Comparison of ENCODE assay signal across 9 mouse cellular contexts in the genomic region with DNA sequence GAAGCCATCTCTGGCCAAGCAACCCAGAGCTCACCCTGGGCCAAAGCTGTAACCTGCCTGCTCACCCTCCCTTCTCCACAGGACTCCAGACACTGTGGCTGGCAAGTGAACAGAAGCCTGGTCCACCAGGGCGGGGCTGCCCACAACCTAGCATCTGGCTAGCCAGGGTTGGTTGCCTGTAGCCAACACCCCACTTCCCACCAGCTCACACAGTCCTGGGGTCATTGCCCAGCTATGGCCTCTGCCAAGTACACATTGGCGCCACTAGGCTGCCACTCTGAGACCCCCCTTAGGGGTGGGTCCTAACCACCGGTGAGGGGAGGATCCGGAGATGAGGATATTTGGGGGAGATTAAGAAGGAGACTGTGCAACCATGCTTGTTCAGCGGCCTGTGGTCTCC. TPM values are rescaled to one million over a fixed set of nuclear protein-coding genes. Genes with fewer than 3 reads are reported as not detected.
A peak's percentile ranks its signal among the peaks of the same experiment; 100 is the strongest.
DNase-seq lines count a peak whose midpoint lies in the region; ATAC-seq and TF ChIP-seq lines count a peak whose summit lies in the region.
"Had no signal": no experiment of that assay in that cellular context is flagged by ENCODE, and none has a peak within 500 bp of the region (broad histone marks: within the 10 kb centered on the region; RNA-seq: fewer than 3 reads in every experiment).

No protein-coding gene starts in this region.

- peak overlapping the region; percentile 36; the same call in 1 of the 2 replicates for H3K9ac ChIP-seq in kidney, postnatal 0 days (ENCODE audit: low read depth, low read length)
- H3K9ac ChIP-seq in intestine, embryonic 14.5 days (ENCODE audit: low read length): no peak overlapping the region
- H3K9ac ChIP-seq in midbrain, embryonic 14.5 days (replicated peaks; ENCODE audit: low read length): no peak overlapping the region

- no peak for TF ChIP-seq POLR2A in kidney, adult 2 months (IDR thresholded peaks at IDR 0.05; ENCODE audit: low read depth, low read length)

- ATAC-seq in kidney, postnatal 0 days (replicated peaks; ENCODE audit: low FRiP score, low read depth): 0 out of 2 replicates have a peak, but pooled peaks have one; percentile 16
- 0 out of 2 replicates have a peak, but pooled peaks have one; percentile 9 for ATAC-seq in intestine, embryonic 14.5 days (replicated peaks; ENCODE audit: low FRiP score, low TSS enrichment, low read depth)
- ATAC-seq in midbrain, embryonic 14.5 days (ENCODE audit: low FRiP score, low TSS enrichment): no peak
- ATAC-seq in inflammation-experienced regulatory T-cells, adult 6 months: no peak
- no peak for ATAC-seq in erythroblast, adult 5-6 weeks (replicated peaks; ENCODE audit: low FRiP score, poor library complexity, severe bottlenecking)

- peak overlapping the region; percentile 40 for H3K4me2 ChIP-seq in kidney, postnatal 0 days (ENCODE audit: low read length)
- peak overlapping the region; percentile 47 for H3K4me2 ChIP-seq in intestine, embryonic 14.5 days (ENCODE audit: low read length)
- peak overlapping the region; percentile 46 for H3K4me2 ChIP-seq in midbrain, embryonic 14.5 days (ENCODE audit: low read length)

- no peaks in the 10 kb centered on the region for H3K9me3 ChIP-seq in kidney, postnatal 0 days (replicated peaks; ENCODE audit: low read length)
- no peaks in the 10 kb centered on the region for H3K9me3 ChIP-seq in forebrain, embryonic 10.5 days
- no peaks in the 10 kb centered on the region for H3K9me3 ChIP-seq in intestine, embryonic 14.5 days (ENCODE audit: control insufficient read depth, low read length)
- H3K9me3 ChIP-seq in midbrain, embryonic 14.5 days (ENCODE audit: control insufficient read depth, low read length): no peaks in the 10 kb centered on the region

- 0 out of 2 replicates have a peak, but pooled peaks cover 4% of the 10 kb centered on the region for H3K36me3 ChIP-seq in kidney, postnatal 0 days (ENCODE audit: insufficient read depth, low read length)
- no peaks in the 10 kb centered on the region for H3K36me3 ChIP-seq in kidney, adult 2 months (ENCODE audit: control insufficient read depth, insufficient read depth, low read length)
- H3K36me3 ChIP-seq in forebrain, embryonic 10.5 days (replicated peaks): peaks cover 18% of the 10 kb centered on the region
- H3K36me3 ChIP-seq in intestine, embryonic 14.5 days (ENCODE audit: control insufficient read depth, insufficient read depth, low read length): 0 out of 2 replicates have a peak, but pooled peaks cover 4% of the 10 kb centered on the region
- H3K36me3 ChIP-seq in midbrain, embryonic 14.5 days (ENCODE audit: control insufficient read depth, insufficient read depth, low read length): no peaks in the 10 kb centered on the region

- 62% methylated on average over 5 of the region's 5 CpGs for WGBS in kidney, postnatal 0 days
- 66% methylated on average over 5 of the region's 5 CpGs for WGBS in kidney, adult 2 months
- 55% methylated on average over 5 of the region's 5 CpGs for WGBS in forebrain, embryonic 10.5 days
- 58% methylated on average over 5 of the region's 5 CpGs for WGBS in intestine, embryonic 14.5 days
- WGBS in midbrain, embryonic 14.5 days: 57% methylated on average over 5 of the region's 5 CpGs

- TF ChIP-seq CTCF in kidney, postnatal 0 days (IDR thresholded peaks at IDR 0.05; ENCODE audit: low read depth): no peak
- no peak for TF ChIP-seq CTCF in kidney, adult 2 months (conservative IDR thresholded peaks at IDR 0.05; ENCODE audit: insufficient read depth, insufficient read length, low read depth, low read length)

- no peak overlapping the region; the same call in 1 of the 2 replicates for H3K4me3 ChIP-seq in kidney, postnatal 0 days (replicated peaks; ENCODE audit: low read depth, low read length)
- H3K4me3 ChIP-seq in kidney, adult 2 months (ENCODE audit: insufficient read depth, low read depth, low read length): no peak overlapping the region
- H3K4me3 ChIP-seq in forebrain, embryonic 10.5 days: peak overlapping the region; percentile 41; the same call in 1 of the 2 replicates
- H3K4me3 ChIP-seq in intestine, embryonic 14.5 days (ENCODE audit: low read depth, low read length): 0 out of 2 replicates have a peak overlapping the region, but pooled peaks have one; percentile 0
- no peak overlapping the region for H3K4me3 ChIP-seq in midbrain, embryonic 14.5 days (replicated peaks; ENCODE audit: low read depth, low read length)

- no peaks in the 10 kb centered on the region for H3K27me3 ChIP-seq in kidney, postnatal 0 days (ENCODE audit: insufficient read depth, low read length)
- no peaks in the 10 kb centered on the region for H3K27me3 ChIP-seq in kidney, adult 2 months (replicated peaks; ENCODE audit: control insufficient read depth, insufficient read depth, low read length)
- H3K27me3 ChIP-seq in forebrain, embryonic 10.5 days (ENCODE audit: poor library complexity, severe bottlenecking): peaks cover 40% of the 10 kb centered on the region
- H3K27me3 ChIP-seq in intestine, embryonic 14.5 days (replicated peaks; ENCODE audit: control insufficient read depth, insufficient read depth, low read length): peaks cover 18% of the 10 kb centered on the region
- H3K27me3 ChIP-seq in midbrain, embryonic 14.5 days (ENCODE audit: control insufficient read depth, insufficient read depth, low read length): peaks cover 11% of the 10 kb centered on the region

- H3K27ac ChIP-seq in kidney, postnatal 0 days: no peak overlapping the region
- H3K27ac ChIP-seq in kidney, adult 2 months (ENCODE audit: insufficient read depth, low read depth, low read length): no peak overlapping the region
- H3K27ac ChIP-seq in forebrain, embryonic 10.5 days: peak overlapping the region; percentile 68; the same call in 1 of the 2 replicates
- no peak overlapping the region for H3K27ac ChIP-seq in intestine, embryonic 14.5 days (ENCODE audit: low read depth)
- no peak overlapping the region for H3K27ac ChIP-seq in midbrain, embryonic 14.5 days (replicated peaks; ENCODE audit: low read depth, low read length)

- no peak for DNase-seq in kidney, postnatal 0 days (ENCODE audit: low spot score)
- no peak for DNase-seq in kidney, adult 2 months
- DNase-seq in forebrain, embryonic 10.5 days (ENCODE audit: extremely low spot score, low spot score): no peak
- DNase-seq in intestine, embryonic 14.5 days (ENCODE audit: low spot score): no peak
- no peak for DNase-seq in midbrain, embryonic 14.5 days
- no peak for DNase-seq in ovary, postnatal 36 days (ENCODE audit: low spot score)
- DNase-seq: cerebellum, adult 11-12 months had no signal

- peaks cover 13% of the 10 kb centered on the region; the same call in 1 of the 2 replicates for H3K4me1 ChIP-seq in kidney, postnatal 0 days (replicated peaks; ENCODE audit: insufficient read depth, low read length)
- H3K4me1 ChIP-seq in kidney, adult 2 months (ENCODE audit: control insufficient read depth, insufficient read depth, low read length): no peaks in the 10 kb centered on the region
- H3K4me1 ChIP-seq in forebrain, embryonic 10.5 days: peaks cover 21% of the 10 kb centered on the region
- peaks cover 11% of the 10 kb centered on the region for H3K4me1 ChIP-seq in intestine, embryonic 14.5 days (replicated peaks; ENCODE audit: control insufficient read depth, insufficient read depth, low read length)
- H3K4me1 ChIP-seq in midbrain, embryonic 14.5 days (ENCODE audit: control insufficient read depth, insufficient read depth, low read length): peaks cover 7% of the 10 kb centered on the region; the same call in 1 of the 2 replicates

RNA-seq across cellular contexts. Expression of a gene that starts 1.0 kb away (rescaled TPM):
- 0.41 and 0.50 TPM in 2 replicates for polyA plus RNA-seq in kidney, postnatal 0 days (2015; fragmentation: Nextera tagmentation; extraction: Ambion mirVana)
- polyA plus RNA-seq in kidney, adult 2 months (2012; rRNA removed): 0.10 and 0.22 TPM in 2 replicates
- polyA plus RNA-seq in forebrain, embryonic 10.5 days (2016; fragmentation: Nextera tagmentation; extraction: Ambion mirVana): 0.09 and 0.21 TPM in 2 replicates
- 0.77 and 1.2 TPM in 2 replicates for polyA plus RNA-seq in intestine, embryonic 14.5 days (2014; fragmentation: Nextera tagmentation; extraction: Ambion mirVana)
- 0.18 TPM in 1 of 2 replicates, not detected in the other for polyA plus RNA-seq in midbrain, embryonic 14.5 days (2014; fragmentation: Nextera tagmentation; extraction: Ambion mirVana)
- polyA plus RNA-seq in inflammation-experienced regulatory T-cells, adult 6 months (2017; shearing (Covaris generic)): under 1 TPM; 0.43 to 0.69 (median 0.47) TPM
- not detected in 2 replicates for total RNA-seq in erythroblast, adult 5-6 weeks (2015; ENCODE audit: low replicate concordance)
- total RNA-seq in erythroblast, adult 5-6 weeks (2017; ENCODE audit: low replicate concordance): not detected in 2 replicates

RNA-seq across cellular contexts. Expression of a gene that starts 14.8 kb away (rescaled TPM):
- polyA plus RNA-seq in kidney, postnatal 0 days (2015; fragmentation: Nextera tagmentation; extraction: Ambion mirVana): 4.0 and 5.6 TPM in 2 replicates
- 8.6 and 10.1 TPM in 2 replicates for polyA plus RNA-seq in kidney, adult 2 months (2012; rRNA removed)
- polyA plus RNA-seq in forebrain, embryonic 10.5 days (2016; fragmentation: Nextera tagmentation; extraction: Ambion mirVana): 3.7 and 5.6 TPM in 2 replicates
- 2.9 and 3.8 TPM in 2 replicates for polyA plus RNA-seq in intestine, embryonic 14.5 days (2014; fragmentation: Nextera tagmentation; extraction: Ambion mirVana)
- polyA plus RNA-seq in midbrain, embryonic 14.5 days (2014; fragmentation: Nextera tagmentation; extraction: Ambion mirVana): 5.9 and 8.0 TPM in 2 replicates
- polyA plus RNA-seq in inflammation-experienced regulatory T-cells, adult 6 months (2017; shearing (Covaris generic)): 1 to 10 TPM in 2 of 3 experiments, under 1 TPM in 1; 0.31 to 1.9 (median 1.6) TPM
- total RNA-seq in erythroblast, adult 5-6 weeks (2015; ENCODE audit: low replicate concordance): not detected in 2 replicates
- 0.34 and 2.0 TPM in 2 replicates for total RNA-seq in erythroblast, adult 5-6 weeks (2017; ENCODE audit: low replicate concordance)

RNA-seq across cellular contexts. Expression of a gene that starts 37.9 kb away (rescaled TPM):
- polyA plus RNA-seq in kidney, postnatal 0 days (2015; fragmentation: Nextera tagmentation; extraction: Ambion mirVana): 6.6 and 7.0 TPM in 2 replicates
- 29.6 and 36.2 TPM in 2 replicates for polyA plus RNA-seq in kidney, adult 2 months (2012; rRNA removed)
- 3.7 TPM in 2 replicates for polyA plus RNA-seq in forebrain, embryonic 10.5 days (2016; fragmentation: Nextera tagmentation; extraction: Ambion mirVana)
- 5.7 TPM in 2 replicates for polyA plus RNA-seq in intestine, embryonic 14.5 days (2014; fragmentation: Nextera tagmentation; extraction: Ambion mirVana)
- polyA plus RNA-seq in midbrain, embryonic 14.5 days (2014; fragmentation: Nextera tagmentation; extraction: Ambion mirVana): 1.1 and 2.0 TPM in 2 replicates
- 1 to 10 TPM; 2.1 to 3.0 (median 2.2) TPM for polyA plus RNA-seq in inflammation-experienced regulatory T-cells, adult 6 months (2017; shearing (Covaris generic))
- 6.3 and 10.8 TPM in 2 replicates for total RNA-seq in erythroblast, adult 5-6 weeks (2015; ENCODE audit: low replicate concordance)
- 0.26 and 2.5 TPM in 2 replicates for total RNA-seq in erythroblast, adult 5-6 weeks (2017; ENCODE audit: low replicate concordance)

RNA-seq across cellular contexts. Expression of a gene that starts 42.3 kb away (rescaled TPM):
- polyA plus RNA-seq in kidney, postnatal 0 days (2015; fragmentation: Nextera tagmentation; extraction: Ambion mirVana): 3.2 and 3.5 TPM in 2 replicates
- 5.0 TPM in 2 replicates for polyA plus RNA-seq in kidney, adult 2 months (2012; rRNA removed)
- 3.4 and 4.5 TPM in 2 replicates for polyA plus RNA-seq in forebrain, embryonic 10.5 days (2016; fragmentation: Nextera tagmentation; extraction: Ambion mirVana)
- 1.8 and 2.5 TPM in 2 replicates for polyA plus RNA-seq in intestine, embryonic 14.5 days (2014; fragmentation: Nextera tagmentation; extraction: Ambion mirVana)
- polyA plus RNA-seq in midbrain, embryonic 14.5 days (2014; fragmentation: Nextera tagmentation; extraction: Ambion mirVana): 2.1 and 3.3 TPM in 2 replicates
- polyA plus RNA-seq in inflammation-experienced regulatory T-cells, adult 6 months (2017; shearing (Covaris generic)): not detected
- not detected in 2 replicates for total RNA-seq in erythroblast, adult 5-6 weeks (2015; ENCODE audit: low replicate concordance)
- not detected in 2 replicates for total RNA-seq in erythroblast, adult 5-6 weeks (2017; ENCODE audit: low replicate concordance)

Comparison
In these comparisons a context has a peak if more than half of its experiments do, and no peak if none do; other contexts are left out.
1. ATAC-seq: peak in kidney, postnatal 0 days (single experiment) and intestine, embryonic 14.5 days (single experiment); none in midbrain, embryonic 14.5 days (single experiment), inflammation-experienced regulatory T-cells, adult 6 months (single experiment) and erythroblast, adult 5-6 weeks (single experiment).
2. H3K4me3 ChIP-seq: peak in forebrain, embryonic 10.5 days (single experiment) and intestine, embryonic 14.5 days (single experiment); none in kidney, postnatal 0 days (single experiment), kidney, adult 2 months (single experiment) and midbrain, embryonic 14.5 days (single experiment).
3. Peak in every context shown above with its lines, with median percentiles within 50 percentile points of each other: H3K4me2 ChIP-seq.